Mouse (Mus musculus) right cerebral cortex, postnatal 25 days (tissue): ENCODE data around the gene Lipf.

Experiments
- DNase-seq: peaks from one replicate; pipeline ENCODE4 v3.0.0; 2022

The Lipf gene

GRCm38 (mm10) chr19:33960887-33961286 is at the start of gene Lipf:
TSS of gene Lipf (plus strand) at chr19:33961187.
- DNase-seq, result no peak

- no peak for DNase-seq
Measured at GRCm38 (mm10) chr19:33924099-33924498, 36.9 kb upstream of the Lipf start.

- DNase-seq, result no peak
Measured at GRCm38 (mm10) chr19:33979007-33979406, 18.0 kb downstream of the Lipf start.

- DNase-seq, result no peak
Measured at GRCm38 (mm10) chr19:33983043-33983442, 22.1 kb downstream of the Lipf start.

- no peak for DNase-seq
Measured at GRCm38 (mm10) chr19:34008002-34008401, 47.0 kb downstream of the Lipf start, which contains the start of gene Lipk. TSS of gene Lipk (plus strand) at chr19:34008290.

- no peak for DNase-seq
Measured at GRCm38 (mm10) chr19:34021440-34022172, 60.6 kb downstream of the Lipf start.

- DNase-seq, result no peak
Measured at GRCm38 (mm10) chr19:34022759-34023158, 61.8 kb downstream of the Lipf start.
